Mouse (Mus musculus) kidney, adult 2 months (tissue): Measurements from ENCODE around the gene Crip1.

ENCODE experiments used
- CTCF ChIP-seq: fragments of 200-500 bp; conservative IDR thresholded peaks from 2 replicates; pipeline ENCODE4 v1.5.1; 2011; ENCODE audit warnings: low read depth, mild to moderate bottlenecking, control low read depth, low read length, moderate library complexity, mixed read lengths; ENCODE audit not compliant: insufficient read depth, insufficient read length
- POLR2A ChIP-seq: fragments of 200-500 bp; IDR thresholded peaks from one replicate; pipeline ENCODE4 v1.6.1; 2011; ENCODE audit warnings: low read depth, low read length, control low read depth

DNA sequence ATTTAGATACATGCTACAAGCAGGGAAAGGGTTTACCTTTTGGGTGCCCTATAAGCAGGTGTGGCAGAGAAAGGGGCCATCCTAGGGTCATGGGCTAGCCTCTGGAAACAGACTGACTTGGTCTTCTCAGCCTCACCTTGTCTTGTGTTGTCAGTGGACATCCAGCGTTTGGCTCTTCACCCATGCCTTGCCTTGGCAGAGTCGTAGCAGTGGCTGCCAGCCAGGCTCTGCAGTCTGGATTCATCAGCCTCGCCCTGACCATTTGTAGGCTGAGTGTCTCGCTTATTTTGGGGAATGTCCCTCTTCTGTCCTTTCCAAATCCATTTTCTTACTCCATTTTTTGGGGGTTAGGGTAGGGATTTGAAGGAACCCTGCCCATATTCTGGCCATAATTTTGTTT lies 55.2 kb downstream of the Crip1 start:
- TF ChIP-seq CTCF (no peak), POLR2A (no peak)
